Mouse (Mus musculus): Measurements from ENCODE around the gene Olfr1148. TPM values are rescaled to one million over a fixed set of nuclear protein-coding genes. Genes with fewer than 3 reads are reported as not detected.

Olfr1148 gene
- total RNA-seq, 1 experiment: not detected

- Histone ChIP-seq H3K9ac (ENCODE audit: insufficient read depth, low read depth, low read length, poor library complexity, severe bottlenecking) (no peak within 1 kb of the TSS), H3K9me3 (ENCODE audit: control insufficient read depth, insufficient read depth, low read depth, low read length) (no peaks in the 10 kb centered on the region), H3K4me1 (ENCODE audit: control insufficient read depth in 2 of 2, insufficient read depth in 2 of 2, low read length in 2 of 2, poor library complexity in 1 of 2) (no peaks in the 10 kb centered on the region; a peak in 1 of 4 replicates), H3K4me3 (ENCODE audit: insufficient read depth in 1 of 2, low read depth in 1 of 2, low read length in 2 of 2, poor library complexity in 1 of 2, severe bottlenecking in 1 of 2) (no peak within 1 kb of the TSS), H3K36me3 (ENCODE audit: control insufficient read depth, insufficient read depth, low read length, poor library complexity, severe bottlenecking) (no peaks in the 10 kb centered on the region), H3K27ac (ENCODE audit: insufficient read depth, low read depth, low read length, poor library complexity, severe bottlenecking) (no peak within 1 kb of the TSS)
- in situ Hi-C loops (cut with MboI; ENCODE audit: low sequenced_read_pairs in 2 of 2, unreplicated experiment in 2 of 2): no loop called here
- no peak for TF ChIP-seq HCFC1 (IDR thresholded peaks at IDR 0.05; ENCODE audit: borderline replicate concordance, insufficient read depth, low read length)
- TF ChIP-seq CHD2 (IDR thresholded peaks at IDR 0.05; ENCODE audit: low read depth, low read length): no peak
- TF ChIP-seq ZNF384 (IDR thresholded peaks at IDR 0.05; ENCODE audit: low read depth, low read length): no peak
- TF ChIP-seq MAFK (IDR thresholded peaks at IDR 0.05; ENCODE audit: insufficient read depth, low read depth, low read length): no peak
- no peak for TF ChIP-seq ZC3H11A (IDR thresholded peaks at IDR 0.05; ENCODE audit: borderline replicate concordance, low read depth, low read length)
- no peak for DNase-seq (ENCODE audit: low read depth, low spot score)
Measured at GRCm38 (mm10) chr2:87855562-87855961, 25.2 kb downstream of the Olfr1148 start, which contains the start of gene Olfr1151. Gene Olfr1151, plus strand, starts transcription at chr2:87855862.

GRCm38 (mm10) chr2:87866192-87866591, 35.9 kb downstream of the Olfr1148 start, which contains the start of gene Olfr1152:
Gene Olfr1152, plus strand, starts transcription at chr2:87866492.
- Histone ChIP-seq H3K9ac (ENCODE audit: insufficient read depth, low read depth, low read length, poor library complexity, severe bottlenecking) (no peak within 1 kb of the TSS), H3K9me3 (ENCODE audit: control insufficient read depth, insufficient read depth, low read depth, low read length) (no peaks in the 10 kb centered on the region), H3K36me3 (ENCODE audit: control insufficient read depth, insufficient read depth, low read length, poor library complexity, severe bottlenecking) (no peaks in the 10 kb centered on the region), H3K4me3 (ENCODE audit: insufficient read depth in 1 of 2, low read depth in 1 of 2, low read length in 2 of 2, poor library complexity in 1 of 2, severe bottlenecking in 1 of 2) (no peak within 1 kb of the TSS), H3K4me1 (ENCODE audit: control insufficient read depth in 2 of 2, insufficient read depth in 2 of 2, low read length in 2 of 2, poor library complexity in 1 of 2) (no peaks in the 10 kb centered on the region), H3K27ac (ENCODE audit: insufficient read depth, low read depth, low read length, poor library complexity, severe bottlenecking) (no peak within 1 kb of the TSS)
- no peak for DNase-seq (ENCODE audit: low read depth, low spot score)
- in situ Hi-C loops (cut with MboI; ENCODE audit: low sequenced_read_pairs in 2 of 2, unreplicated experiment in 2 of 2): no loop called here
- no peak for TF ChIP-seq ZNF384 (IDR thresholded peaks at IDR 0.05; ENCODE audit: low read depth, low read length)
- TF ChIP-seq ZC3H11A (IDR thresholded peaks at IDR 0.05; ENCODE audit: borderline replicate concordance, low read depth, low read length): no peak
- TF ChIP-seq CHD2 (IDR thresholded peaks at IDR 0.05; ENCODE audit: low read depth, low read length): no peak

Other genes starting within 250 kb of the Olfr1148 start
- gene Olfr1130, start 224.3 kb upstream of the Olfr1148 start, total RNA-seq (2012; rRNA removed): not detected in 2 replicates
- not detected in 2 replicates for gene Olfr1131, start 203.4 kb upstream of the Olfr1148 start, total RNA-seq (2012; rRNA removed)
- gene Olfr1132, start 193.0 kb upstream of the Olfr1148 start, total RNA-seq (2012; rRNA removed): not detected in 2 replicates
- not detected in 2 replicates for gene Olfr1133, start 183.2 kb upstream of the Olfr1148 start, total RNA-seq (2012; rRNA removed)
- gene Olfr1134, start 172.1 kb upstream of the Olfr1148 start, total RNA-seq (2012; rRNA removed): not detected in 2 replicates
- not detected in 2 replicates for gene Olfr1135, start 156.9 kb upstream of the Olfr1148 start, total RNA-seq (2012; rRNA removed)
- gene Olfr1136, start 136.6 kb upstream of the Olfr1148 start, total RNA-seq (2012; rRNA removed): not detected in 2 replicates
- gene Olfr1137, start 117.4 kb upstream of the Olfr1148 start, total RNA-seq (2012; rRNA removed): not detected in 2 replicates
- gene Olfr1138, start 90.6 kb upstream of the Olfr1148 start, total RNA-seq (2012; rRNA removed): not detected in 2 replicates
- not detected in 2 replicates for gene Olfr1140, start 86.8 kb upstream of the Olfr1148 start, total RNA-seq (2012; rRNA removed)
- gene Olfr1141, start 76.5 kb upstream of the Olfr1148 start, total RNA-seq (2012; rRNA removed): not detected in 2 replicates
- gene Olfr152, start 51.0 kb upstream of the Olfr1148 start, total RNA-seq (2012; rRNA removed): not detected in 2 replicates
- gene Olfr1143, start 29.9 kb upstream of the Olfr1148 start, total RNA-seq (2012; rRNA removed): not detected in 2 replicates
- not detected in 2 replicates for gene Olfr1145, start 20.7 kb upstream of the Olfr1148 start, total RNA-seq (2012; rRNA removed)
- gene Olfr1150-ps1, start 13.5 kb downstream of the Olfr1148 start, total RNA-seq (2012; rRNA removed): not detected in 2 replicates
- gene Olfr1151, start 25.3 kb downstream of the Olfr1148 start, total RNA-seq (2012; rRNA removed): not detected in 2 replicates
- gene Olfr1152, start 36.0 kb downstream of the Olfr1148 start, total RNA-seq (2012; rRNA removed): not detected in 2 replicates
- gene Olfr1153, start 64.4 kb downstream of the Olfr1148 start, total RNA-seq (2012; rRNA removed): not detected in 2 replicates
- gene Olfr1154, start 74.6 kb downstream of the Olfr1148 start, total RNA-seq (2012; rRNA removed): not detected in 2 replicates
- not detected in 2 replicates for gene Olfr1155, start 114.6 kb downstream of the Olfr1148 start, total RNA-seq (2012; rRNA removed)
- not detected in 2 replicates for gene Olfr1156, start 122.6 kb downstream of the Olfr1148 start, total RNA-seq (2012; rRNA removed)
- not detected in 2 replicates for gene Olfr1157, start 137.8 kb downstream of the Olfr1148 start, total RNA-seq (2012; rRNA removed)
- not detected in 2 replicates for gene Olfr74, start 144.1 kb downstream of the Olfr1148 start, total RNA-seq (2012; rRNA removed)
- gene Olfr1158, start 159.6 kb downstream of the Olfr1148 start, total RNA-seq (2012; rRNA removed): not detected in 2 replicates
- gene Olfr1160, start 177.7 kb downstream of the Olfr1148 start, total RNA-seq (2012; rRNA removed): not detected in 2 replicates
- not detected in 2 replicates for gene Olfr1161, start 192.2 kb downstream of the Olfr1148 start, total RNA-seq (2012; rRNA removed)
- not detected in 2 replicates for gene Olfr73, start 207.2 kb downstream of the Olfr1148 start, total RNA-seq (2012; rRNA removed)
- not detected in 2 replicates for gene Olfr1162, start 220.6 kb downstream of the Olfr1148 start, total RNA-seq (2012; rRNA removed)
- gene Olfr1163, start 241.3 kb downstream of the Olfr1148 start, total RNA-seq (2012; rRNA removed): not detected in 2 replicates

All from ES-E14 (cell line).